Mouse (Mus musculus): ENCODE data around the gene Rhobtb1. TPM values are rescaled to one million over a fixed set of nuclear protein-coding genes. Genes with fewer than 3 reads are reported as not detected.

Rhobtb1 gene
- polyA plus RNA-seq, 1 experiment = 22.4 TPM

DNA sequence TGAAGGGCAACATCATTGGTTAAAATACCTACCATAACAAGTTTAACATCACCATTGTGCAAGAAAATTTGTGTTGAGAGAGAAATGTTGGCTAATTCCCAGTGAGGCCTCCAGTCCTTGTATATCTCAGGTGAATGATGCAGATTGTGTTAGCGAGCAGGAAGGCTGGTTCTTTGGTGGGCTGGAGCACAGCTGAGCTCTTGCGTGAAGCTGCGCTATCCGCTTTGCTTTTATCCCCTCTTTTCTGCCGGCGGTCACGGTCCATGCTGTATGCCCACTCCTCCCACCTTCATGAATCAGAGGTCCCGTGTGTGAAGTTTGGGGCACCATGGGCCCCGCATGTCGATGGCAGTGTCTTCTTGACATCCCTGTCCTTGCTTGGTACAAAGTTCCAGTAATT is 58.8 kb downstream of the Rhobtb1 start:
- Histone ChIP-seq H3K27me3 (ENCODE audit: control insufficient read depth, insufficient read depth, low read length) (no peaks in the 10 kb centered on the region), H3K4me1 (ENCODE audit: control insufficient read depth, insufficient read depth, low read length) (peaks cover 28% of the 10 kb centered on the region), H3K27ac (ENCODE audit: control insufficient read depth, insufficient read depth, low read depth, low read length) (no peak overlapping the region), H3K36me3 (ENCODE audit: control insufficient read depth, insufficient read depth, low read length) (no peaks in the 10 kb centered on the region), H3K4me3 (ENCODE audit: control insufficient read depth, low read depth, low read length) (peak overlapping the region; percentile 10; the same call in 1 of the 2 replicates)
- TF ChIP-seq POLR2A (IDR thresholded peaks at IDR 0.05; ENCODE audit: control insufficient read depth, low read depth, low read length) = no peak

DNA sequence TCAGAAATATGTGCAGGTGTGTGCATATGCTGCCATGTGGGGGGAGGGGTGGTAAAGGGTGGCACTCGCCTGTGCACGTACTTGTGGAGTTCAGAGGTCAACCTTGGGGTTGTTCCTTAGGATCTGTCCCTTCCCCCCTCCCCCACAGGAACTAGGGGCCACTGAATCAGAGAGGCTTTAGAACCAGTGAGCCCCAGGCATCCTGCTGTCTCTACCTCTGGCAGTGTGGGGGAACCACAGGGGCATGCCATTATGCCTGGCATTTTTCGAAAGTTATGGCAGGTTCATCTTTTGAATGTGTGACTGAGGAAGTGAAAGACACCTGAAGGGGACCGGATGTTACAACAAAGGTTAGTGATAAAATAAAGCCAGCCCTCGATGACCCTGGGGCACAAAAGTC is 59.4 kb downstream of the Rhobtb1 start:
- Histone ChIP-seq H3K27me3 (ENCODE audit: control insufficient read depth, insufficient read depth, low read length) (no peaks in the 10 kb centered on the region), H3K4me3 (ENCODE audit: control insufficient read depth, low read depth, low read length) (no peak overlapping the region), H3K27ac (ENCODE audit: control insufficient read depth, insufficient read depth, low read depth, low read length) (no peak overlapping the region), H3K4me1 (ENCODE audit: control insufficient read depth, insufficient read depth, low read length) (peaks cover 28% of the 10 kb centered on the region), H3K36me3 (ENCODE audit: control insufficient read depth, insufficient read depth, low read length) (no peaks in the 10 kb centered on the region)
- TF ChIP-seq CTCF (IDR thresholded peaks at IDR 0.05; ENCODE audit: control insufficient read depth, insufficient read depth, insufficient replicate concordance, low read depth, low read length) (no peak), POLR2A (IDR thresholded peaks at IDR 0.05; ENCODE audit: control insufficient read depth, low read depth, low read length) (no peak)

DNA sequence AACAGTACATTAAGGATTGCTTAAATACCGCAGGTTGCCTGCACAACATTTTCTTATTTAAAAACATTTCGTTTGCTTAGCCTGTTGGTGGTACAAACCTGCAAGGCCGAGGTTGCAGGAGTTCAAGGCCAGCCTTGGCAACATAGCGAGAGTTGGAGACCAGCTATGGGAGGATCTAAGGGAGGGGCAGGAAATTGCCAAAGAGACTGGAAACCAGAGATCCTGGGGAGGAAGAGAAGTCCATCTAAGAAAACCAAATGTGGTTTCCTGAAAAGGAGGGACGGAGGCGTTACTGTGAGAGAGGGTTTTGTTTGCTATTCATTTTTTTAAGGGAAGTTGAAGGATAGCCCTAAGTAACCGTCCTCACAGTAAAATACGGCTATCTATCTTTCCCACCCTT is 60.3 kb downstream of the Rhobtb1 start:
- peak overlapping the region; percentile 94 for H3K27ac ChIP-seq (ENCODE audit: control insufficient read depth, insufficient read depth, low read depth, low read length)
- H3K27me3 ChIP-seq (ENCODE audit: control insufficient read depth, insufficient read depth, low read length) = no peaks in the 10 kb centered on the region
- peak overlapping the region; percentile 61 for H3K4me3 ChIP-seq (ENCODE audit: control insufficient read depth, low read depth, low read length)
- H3K36me3 ChIP-seq (ENCODE audit: control insufficient read depth, insufficient read depth, low read length) = no peaks in the 10 kb centered on the region
- TF ChIP-seq POLR2A (IDR thresholded peaks at IDR 0.05; ENCODE audit: control insufficient read depth, low read depth, low read length) = no peak
- no peak for TF ChIP-seq CTCF (IDR thresholded peaks at IDR 0.05; ENCODE audit: control insufficient read depth, insufficient read depth, insufficient replicate concordance, low read depth, low read length)
- H3K4me1 ChIP-seq (ENCODE audit: control insufficient read depth, insufficient read depth, low read length) = peaks cover 28% of the 10 kb centered on the region

- Histone ChIP-seq H3K27ac (ENCODE audit: control insufficient read depth, insufficient read depth, low read depth, low read length) (peak overlapping the region; percentile 94), H3K4me3 (ENCODE audit: control insufficient read depth, low read depth, low read length) (peak overlapping the region; percentile 61), H3K36me3 (ENCODE audit: control insufficient read depth, insufficient read depth, low read length) (no peaks in the 10 kb centered on the region), H3K27me3 (ENCODE audit: control insufficient read depth, insufficient read depth, low read length) (no peaks in the 10 kb centered on the region), H3K4me1 (ENCODE audit: control insufficient read depth, insufficient read depth, low read length) (peaks cover 28% of the 10 kb centered on the region)
- TF ChIP-seq CTCF (IDR thresholded peaks at IDR 0.05; ENCODE audit: control insufficient read depth, insufficient read depth, insufficient replicate concordance, low read depth, low read length) (no peak), POLR2A (IDR thresholded peaks at IDR 0.05; ENCODE audit: control insufficient read depth, low read depth, low read length) (no peak)
These were observed 60.7 kb downstream of the Rhobtb1 start for GRCm38 (mm10) chr10:69211976-69212375.

DNA sequence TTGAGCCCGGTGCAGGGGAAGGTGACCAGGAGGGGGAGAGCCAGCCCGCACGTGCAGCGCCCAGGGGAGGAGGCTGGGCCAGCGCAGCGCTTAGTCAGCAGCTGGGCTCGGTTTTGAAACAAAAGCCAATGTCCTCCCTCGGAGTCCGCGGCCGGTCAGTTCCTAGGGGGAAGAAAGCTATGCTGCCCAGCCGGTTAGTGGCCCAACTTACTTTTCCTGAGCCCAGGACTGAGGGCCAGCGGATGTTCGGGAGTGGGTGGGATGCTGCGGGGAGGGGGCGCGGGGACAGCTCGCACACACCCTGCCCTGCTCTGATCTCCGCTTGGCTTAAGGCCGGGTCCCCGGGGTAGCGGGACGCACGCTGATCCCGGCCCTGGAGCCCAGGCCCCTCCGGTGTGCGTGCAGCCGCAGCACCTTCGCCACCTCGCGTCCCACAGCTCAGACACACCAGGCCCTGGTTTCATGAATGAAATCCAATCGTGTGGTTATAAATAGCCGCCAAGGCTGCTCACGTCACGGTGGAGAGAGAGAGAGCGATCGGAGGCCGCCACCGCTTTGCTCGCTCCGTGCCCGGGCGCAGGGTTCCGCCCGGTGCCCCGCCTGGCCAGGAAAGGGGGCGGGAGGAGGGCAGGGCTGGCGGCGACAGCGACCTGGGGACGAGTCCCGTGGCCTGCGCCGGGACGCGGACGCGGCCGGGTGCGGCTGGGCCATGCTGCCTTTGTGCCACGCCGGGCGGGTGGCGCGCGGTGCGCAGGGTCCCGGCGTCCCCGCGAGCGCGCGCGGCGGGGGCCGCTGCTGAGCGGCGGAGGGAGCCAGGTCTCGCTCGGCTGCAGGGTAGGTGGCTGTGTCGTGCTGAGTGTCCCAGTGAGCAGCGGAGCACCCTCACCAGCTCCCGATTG is 61.6 kb downstream of the Rhobtb1 start, which contains the start of gene A930033H14Rik:
Gene A930033H14Rik, minus strand, starts transcription at position 557 of the 899 bp plus-strand sequence.
- no peaks in the 10 kb centered on the region for H3K36me3 ChIP-seq (ENCODE audit: control insufficient read depth, insufficient read depth, low read length)
- H3K27ac ChIP-seq (ENCODE audit: control insufficient read depth, insufficient read depth, low read depth, low read length) = peak within 1 kb of the TSS; percentile 94
- peaks cover 27% of the 10 kb centered on the region for H3K4me1 ChIP-seq (ENCODE audit: control insufficient read depth, insufficient read depth, low read length)
- no peaks in the 10 kb centered on the region for H3K27me3 ChIP-seq (ENCODE audit: control insufficient read depth, insufficient read depth, low read length)
- H3K4me3 ChIP-seq (ENCODE audit: control insufficient read depth, low read depth, low read length) = peak within 1 kb of the TSS; percentile 90
- TF ChIP-seq CTCF (IDR thresholded peaks at IDR 0.05; ENCODE audit: control insufficient read depth, insufficient read depth, insufficient replicate concordance, low read depth, low read length) (no peak), POLR2A (IDR thresholded peaks at IDR 0.05; ENCODE audit: control insufficient read depth, low read depth, low read length) (peak; percentile 32; the same call in 1 of the 2 replicates)

DNA sequence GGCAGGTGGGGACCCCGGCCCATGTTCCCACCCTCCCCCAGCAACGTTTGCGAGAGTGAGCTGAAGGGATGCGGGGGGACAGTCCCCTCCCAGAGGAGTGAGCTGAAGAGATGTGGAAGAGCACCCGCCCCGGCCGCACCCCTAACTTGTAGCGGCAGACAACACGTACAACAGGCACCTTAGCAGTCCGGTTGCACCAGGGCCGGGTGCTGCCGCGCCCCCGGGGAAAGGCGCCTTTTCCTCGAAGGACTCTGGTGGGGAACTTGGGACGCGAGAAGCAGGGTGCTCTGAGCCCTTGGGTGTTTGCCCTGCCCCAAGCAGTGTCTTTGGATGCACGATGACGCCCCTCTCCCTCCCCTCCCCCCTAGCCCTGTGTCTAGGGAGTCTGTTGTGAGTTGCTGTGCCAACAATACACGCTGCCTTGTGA is 62.2 kb downstream of the Rhobtb1 start:
- TF ChIP-seq CTCF (IDR thresholded peaks at IDR 0.05; ENCODE audit: control insufficient read depth, insufficient read depth, insufficient replicate concordance, low read depth, low read length) (no peak), POLR2A (IDR thresholded peaks at IDR 0.05; ENCODE audit: control insufficient read depth, low read depth, low read length) (no peak)
- Histone ChIP-seq H3K4me1 (ENCODE audit: control insufficient read depth, insufficient read depth, low read length) (peaks cover 21% of the 10 kb centered on the region), H3K36me3 (ENCODE audit: control insufficient read depth, insufficient read depth, low read length) (no peaks in the 10 kb centered on the region; the same call in 1 of the 2 replicates), H3K27me3 (ENCODE audit: control insufficient read depth, insufficient read depth, low read length) (no peaks in the 10 kb centered on the region), H3K4me3 (ENCODE audit: control insufficient read depth, low read depth, low read length) (peak overlapping the region; percentile 90), H3K27ac (ENCODE audit: control insufficient read depth, insufficient read depth, low read depth, low read length) (peak overlapping the region; percentile 92)

DNA sequence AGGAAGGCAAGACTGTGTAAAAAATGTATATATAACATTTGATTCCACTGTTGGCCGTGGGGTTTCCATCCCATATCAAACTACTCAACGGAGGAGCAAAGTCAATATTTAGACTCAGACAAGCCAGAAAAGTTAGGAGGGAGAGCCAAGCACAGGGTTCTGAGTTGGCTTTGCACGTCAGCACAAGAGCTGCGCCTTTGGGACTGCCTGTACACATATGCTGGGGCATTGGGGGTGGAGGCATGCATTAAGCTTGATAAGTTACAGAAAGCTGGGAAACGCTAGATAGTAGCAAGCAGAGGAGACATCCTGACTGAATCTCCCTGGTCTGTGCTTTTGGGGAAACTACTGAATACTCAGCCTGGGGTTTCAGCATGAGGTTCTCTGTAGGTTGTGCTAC is 62.8 kb downstream of the Rhobtb1 start:
- peak overlapping the region; percentile 90 for H3K4me3 ChIP-seq (ENCODE audit: control insufficient read depth, low read depth, low read length)
- no peaks in the 10 kb centered on the region for H3K27me3 ChIP-seq (ENCODE audit: control insufficient read depth, insufficient read depth, low read length)
- peak overlapping the region; percentile 4; the same call in 1 of the 2 replicates for H3K27ac ChIP-seq (ENCODE audit: control insufficient read depth, insufficient read depth, low read depth, low read length)

More for the DNA sequence above, 62.8 kb downstream of the Rhobtb1 start:
- Histone ChIP-seq H3K4me1 (ENCODE audit: control insufficient read depth, insufficient read depth, low read length) (peaks cover 22% of the 10 kb centered on the region), H3K36me3 (ENCODE audit: control insufficient read depth, insufficient read depth, low read length) (no peaks in the 10 kb centered on the region; the same call in 1 of the 2 replicates)
- TF ChIP-seq CTCF (IDR thresholded peaks at IDR 0.05; ENCODE audit: control insufficient read depth, insufficient read depth, insufficient replicate concordance, low read depth, low read length) (no peak), POLR2A (IDR thresholded peaks at IDR 0.05; ENCODE audit: control insufficient read depth, low read depth, low read length) (no peak)

Measured in testis, adult 2 months (tissue).